ENCODE assay signal across 8 mouse cellular contexts in genomic region chr1:169495621-169496020, GRCm38 (mm10). TPM values are rescaled to one million over a fixed set of nuclear protein-coding genes. Genes with fewer than 3 reads are reported as not detected.
A peak's percentile ranks its signal among the peaks of the same experiment; 100 is the strongest.
DNase-seq lines count a peak whose midpoint lies in the region; ATAC-seq and TF ChIP-seq lines count a peak whose summit lies in the region.
"Had no signal": no experiment of that assay in that cellular context is flagged by ENCODE, and none has a peak within 500 bp of the region (broad histone marks: within the 10 kb centered on the region; RNA-seq: fewer than 3 reads in every experiment).

No protein-coding gene starts in this region.

- WGBS in liver, adult 2 months: 74% methylated on average over 8 of the region's 8 CpGs
- WGBS in liver, embryonic 11.5 days: 82% methylated on average over 8 of the region's 8 CpGs
- WGBS in midbrain, embryonic 11.5 days: 79% methylated on average over 8 of the region's 8 CpGs

- peak; percentile 11; the same call in 1 of the 2 replicates for TF ChIP-seq CTCF in liver, adult 2 months (IDR thresholded peaks at IDR 0.05; ENCODE audit: low read depth, low read length)

- ATAC-seq in liver, embryonic 11.5 days (replicated peaks; ENCODE audit: low FRiP score): no peak
- no peak for ATAC-seq in midbrain, embryonic 11.5 days (ENCODE audit: low FRiP score)

- peak; percentile 5 for DNase-seq in liver, adult 2 months (ENCODE audit: extremely low read depth, low read depth, low spot score)
- no peak for DNase-seq in liver, embryonic 11.5 days (ENCODE audit: low spot score)
- DNase-seq in adrenal gland, postnatal 36 days: peak; percentile 28 to 59
- DNase-seq in embryo, embryonic 9.5 days (ENCODE audit: extremely low spot score): peak; percentile 12
- peak; percentile 32 to 81 for DNase-seq in layer of hippocampus, postnatal 25 days (ENCODE audit: extremely low spot score in 1 of 2, low spot score in 1 of 2)
- DNase-seq in midbrain, embryonic 11.5 days (ENCODE audit: low spot score, missing footprints): peak; percentile 86
- no peak for DNase-seq in spleen, postnatal 36 days (ENCODE audit: low spot score in 2 of 2)

- TF ChIP-seq POLR2A in liver, adult 2 months (IDR thresholded peaks at IDR 0.05; ENCODE audit: extremely low read depth, insufficient read depth, low read length): no peak

- no peaks in the 10 kb centered on the region for H3K79me2 ChIP-seq in liver, adult 2 months (ENCODE audit: control insufficient read depth, insufficient read depth, low read length)

- H3K27ac ChIP-seq in liver, adult 2 months (replicated peaks; ENCODE audit: insufficient read depth, low read depth, low read length): no peak overlapping the region
- no peak overlapping the region for H3K27ac ChIP-seq in liver, embryonic 11.5 days (ENCODE audit: low read depth, low read length)
- H3K27ac ChIP-seq in midbrain, embryonic 11.5 days (ENCODE audit: low read depth, low read length): no peak overlapping the region
- H3K27ac ChIP-seq: embryonic facial prominence, embryonic 15.5 days had no signal

- no peaks in the 10 kb centered on the region for H3K36me3 ChIP-seq in liver, adult 2 months (ENCODE audit: control insufficient read depth, insufficient read depth, low read length)
- H3K36me3 ChIP-seq in liver, embryonic 11.5 days (ENCODE audit: control insufficient read depth, insufficient read depth, low read length): 0 out of 2 replicates have a peak, but pooled peaks cover 3% of the 10 kb centered on the region
- peaks cover 7% of the 10 kb centered on the region; the same call in 1 of the 2 replicates for H3K36me3 ChIP-seq in midbrain, embryonic 11.5 days (ENCODE audit: control insufficient read depth, insufficient read depth, low read length)

- no peaks in the 10 kb centered on the region for H3K9me3 ChIP-seq in liver, embryonic 11.5 days (ENCODE audit: control insufficient read depth, low read length)
- no peaks in the 10 kb centered on the region for H3K9me3 ChIP-seq in midbrain, embryonic 11.5 days (ENCODE audit: control insufficient read depth, low read length)
- H3K9me3 ChIP-seq: embryonic facial prominence, embryonic 15.5 days had no signal

- no peak overlapping the region for H3K4me3 ChIP-seq in liver, adult 2 months (ENCODE audit: insufficient read depth, low read depth, low read length)
- no peak overlapping the region for H3K4me3 ChIP-seq in liver, embryonic 11.5 days (ENCODE audit: low read depth, low read length)
- H3K4me3 ChIP-seq in midbrain, embryonic 11.5 days (ENCODE audit: low read depth, low read length): no peak overlapping the region
- H3K4me3 ChIP-seq: embryonic facial prominence, embryonic 15.5 days had no signal

- H3K4me2 ChIP-seq in liver, embryonic 11.5 days: no peak overlapping the region
- H3K4me2 ChIP-seq in midbrain, embryonic 11.5 days: no peak overlapping the region
- H3K4me2 ChIP-seq: embryonic facial prominence, embryonic 15.5 days had no signal

- H3K9ac ChIP-seq in liver, adult 2 months (ENCODE audit: low read depth, low read length): no peak overlapping the region
- no peak overlapping the region for H3K9ac ChIP-seq in liver, embryonic 11.5 days (ENCODE audit: low read depth, low read length)
- no peak overlapping the region for H3K9ac ChIP-seq in midbrain, embryonic 11.5 days (ENCODE audit: low read length)
- H3K9ac ChIP-seq: embryonic facial prominence, embryonic 15.5 days had no signal

- 0 out of 2 replicates have a peak, but pooled peaks cover under 1% of the 10 kb centered on the region for H3K27me3 ChIP-seq in liver, adult 2 months (ENCODE audit: control insufficient read depth, insufficient read depth, low read length)
- no peaks in the 10 kb centered on the region for H3K27me3 ChIP-seq in liver, embryonic 11.5 days (replicated peaks; ENCODE audit: control insufficient read depth, insufficient read depth, low read length)
- no peaks in the 10 kb centered on the region for H3K27me3 ChIP-seq in midbrain, embryonic 11.5 days (ENCODE audit: control insufficient read depth, insufficient read depth, low read length)
- H3K27me3 ChIP-seq: embryonic facial prominence, embryonic 15.5 days had no signal

- no peaks in the 10 kb centered on the region for H3K4me1 ChIP-seq in liver, adult 2 months (ENCODE audit: control insufficient read depth, insufficient read depth, low read length)
- H3K4me1 ChIP-seq in liver, embryonic 11.5 days (replicated peaks; ENCODE audit: control insufficient read depth, insufficient read depth, low read length): no peaks in the 10 kb centered on the region
- H3K4me1 ChIP-seq in midbrain, embryonic 11.5 days (ENCODE audit: control insufficient read depth, insufficient read depth, low read length): no peaks in the 10 kb centered on the region
- H3K4me1 ChIP-seq: embryonic facial prominence, embryonic 15.5 days had no signal

RNA-seq across cellular contexts. Expression of gene Nuf2, which starts 35.6 kb away (rescaled TPM):
- 0.28 and 0.94 TPM in 2 replicates for total RNA-seq in liver, adult 2 months (2014; rRNA removed)
- not detected in 2 replicates for polyA plus RNA-seq in liver, adult 2 months (2012; rRNA removed)
- 60.7 and 65.2 TPM in 2 replicates for polyA plus RNA-seq in liver, embryonic 11.5 days (2014; fragmentation: Nextera tagmentation; extraction: Ambion mirVana)
- 1 to 10 TPM; 3.2 to 4.1 TPM for total RNA-seq in adrenal gland, postnatal 36 days (2021)
- 1 to 10 TPM; 5.0 to 6.5 TPM for total RNA-seq in layer of hippocampus, postnatal 25 days (2021)
- polyA plus RNA-seq in midbrain, embryonic 11.5 days (2014; fragmentation: Nextera tagmentation; extraction: Ambion mirVana): 100 and 107 TPM in 2 replicates

Comparison
In these comparisons a context has a peak if more than half of its experiments do, and no peak if none do; other contexts are left out.
1. DNase-seq: peak in liver, adult 2 months (single experiment), adrenal gland, postnatal 36 days (2 of 2), embryo, embryonic 9.5 days (single experiment), layer of hippocampus, postnatal 25 days (2 of 2) and midbrain, embryonic 11.5 days (single experiment); none in liver, embryonic 11.5 days (single experiment) and spleen, postnatal 36 days (0 of 2).